Mouse (Mus musculus) gastrocnemius, postnatal 36 days (tissue): ENCODE results near the gene Fam171a2. TPM values are rescaled to one million over a fixed set of nuclear protein-coding genes. Genes with fewer than 3 reads are reported as not detected.
A peak's percentile ranks its signal among the peaks of the same experiment; 100 is the strongest.
"Not testable (repeated sequence)": the region's sequence is repeated elsewhere in the genome, so short reads cannot be mapped to it uniquely, and the experiment has no call there.

Experiments used
- DNase-seq, 2 experiments: peaks; one replicate each; pipeline ENCODE4 v3.0.0; 2022
- intact Hi-C: fragments of 180-260 bp; cut with DNase I; formaldehyde crosslinking; loops from one replicate; pipeline ENCODE4 v1.15.1; 2025
- total RNA-seq, 2 experiments: library from RNA; stranded (reverse); gene quantifications; 2 replicates each; pipeline ENCODE4 v1.2.3; 2021

Gene Fam171a2
- total RNA-seq, 2 experiments from 2014 or later = 1.4 to 1.6 TPM

DNA sequence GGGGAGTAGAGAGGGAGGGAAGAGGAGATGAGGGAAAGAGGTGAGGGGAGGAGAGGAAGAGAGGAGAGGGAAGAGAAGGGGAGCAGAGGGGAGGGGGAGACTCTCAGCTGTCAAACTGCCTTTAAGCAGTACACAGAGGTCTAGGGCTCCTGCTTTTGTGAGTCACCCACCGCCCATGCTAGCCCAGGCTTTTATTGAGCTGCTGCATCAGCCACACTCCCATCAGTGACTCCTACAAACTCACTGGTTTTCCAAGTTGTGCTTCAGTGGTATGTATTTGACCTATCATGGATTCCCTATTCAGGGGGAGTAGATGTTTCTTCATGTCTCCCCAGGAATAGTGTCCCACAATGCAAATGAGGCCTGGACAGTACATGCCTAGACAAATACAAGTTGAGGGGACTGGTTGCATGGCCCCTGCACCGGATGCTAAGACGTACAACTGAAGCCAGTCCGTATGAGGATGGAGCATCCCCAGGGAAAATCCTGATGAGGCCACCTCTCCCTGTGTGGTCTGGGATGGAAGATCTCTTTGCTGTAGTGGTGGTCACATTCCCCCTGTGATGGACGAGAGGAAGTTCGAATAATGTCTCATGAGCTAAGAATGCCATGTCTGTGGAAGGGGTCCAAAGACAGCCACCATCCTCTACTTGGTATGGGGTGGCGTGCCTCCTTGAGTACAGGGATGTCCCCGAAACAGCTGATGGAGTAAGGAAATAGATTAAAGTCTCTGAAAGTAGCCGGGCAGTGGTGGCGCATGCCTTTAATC lies 32.3 kb downstream of the Fam171a2 start:
- intact Hi-C loops = loop anchor here (2.0 kb wide), 1 partner anchor 14 kb away; no protein-coding TSS in a partner anchor
- DNase-seq = no peak

DNA sequence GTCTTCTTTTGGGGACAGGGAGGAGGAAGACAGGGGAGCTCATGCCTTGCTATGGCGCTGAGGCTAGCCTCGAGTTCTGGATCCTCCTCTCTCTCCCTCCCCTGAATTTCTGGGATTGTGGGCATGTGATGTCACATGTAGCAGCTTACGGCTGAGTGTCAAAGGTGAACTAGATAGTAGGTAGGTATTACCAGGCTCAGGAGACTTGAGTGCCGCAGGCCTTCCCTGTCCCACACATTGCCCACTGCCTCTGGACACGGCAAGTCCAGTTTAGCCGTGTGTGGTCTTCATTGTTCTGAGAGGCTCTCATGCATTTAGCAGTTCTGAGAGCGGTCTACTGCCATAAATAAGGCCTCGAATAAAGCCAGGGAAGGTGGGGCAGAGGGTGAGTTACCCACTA lies 34.4 kb downstream of the Fam171a2 start:
- DNase-seq = no peak
- intact Hi-C loops = loop anchor here (2.0 kb wide), 1 partner anchor 106 kb away; no protein-coding TSS in a partner anchor

DNA sequence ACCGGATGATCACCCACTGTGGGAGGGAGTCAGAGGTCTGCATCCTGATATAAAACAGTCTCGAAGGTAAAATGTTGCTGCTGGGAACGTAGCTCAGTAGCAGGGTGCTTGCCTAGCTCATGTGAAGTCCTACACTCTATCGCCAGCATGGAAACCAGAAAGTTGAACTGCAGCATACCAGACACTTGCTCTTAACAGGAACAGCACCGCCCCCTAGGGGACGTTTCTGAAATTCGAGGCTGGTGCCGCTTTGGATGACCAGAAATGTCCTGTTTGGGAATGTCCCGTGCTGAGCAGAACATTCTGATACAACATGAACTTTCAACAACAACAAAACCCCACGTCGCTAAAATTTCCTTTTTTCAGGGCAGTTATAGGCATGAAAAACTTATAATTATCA lies 35.8 kb downstream of the Fam171a2 start:
- intact Hi-C loops = loop anchor here (2.0 kb wide), 1 partner anchor 105 kb away; no protein-coding TSS in a partner anchor
- peak; percentile 91 for DNase-seq

DNA sequence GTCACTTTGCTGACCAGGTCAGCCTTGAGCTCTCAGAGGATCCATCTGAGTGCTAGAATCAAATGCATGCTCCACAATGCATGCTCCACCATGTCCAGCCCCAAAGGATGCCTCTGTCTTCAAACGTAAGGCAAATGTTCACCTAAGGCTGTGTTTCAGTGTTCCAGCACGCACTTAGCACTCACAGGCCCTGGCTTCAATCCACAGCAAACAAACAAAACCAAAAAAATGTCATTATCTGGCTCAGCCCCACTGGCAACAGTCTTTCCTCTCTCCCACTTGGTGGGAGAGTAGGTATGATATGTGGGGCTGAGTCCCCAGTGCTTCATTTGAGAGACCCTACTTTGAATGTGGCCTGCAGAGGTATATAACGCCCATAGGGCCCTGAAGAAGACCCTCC lies 36.4 kb downstream of the Fam171a2 start:
- DNase-seq = no peak
- intact Hi-C loops = no loop called here

DNA sequence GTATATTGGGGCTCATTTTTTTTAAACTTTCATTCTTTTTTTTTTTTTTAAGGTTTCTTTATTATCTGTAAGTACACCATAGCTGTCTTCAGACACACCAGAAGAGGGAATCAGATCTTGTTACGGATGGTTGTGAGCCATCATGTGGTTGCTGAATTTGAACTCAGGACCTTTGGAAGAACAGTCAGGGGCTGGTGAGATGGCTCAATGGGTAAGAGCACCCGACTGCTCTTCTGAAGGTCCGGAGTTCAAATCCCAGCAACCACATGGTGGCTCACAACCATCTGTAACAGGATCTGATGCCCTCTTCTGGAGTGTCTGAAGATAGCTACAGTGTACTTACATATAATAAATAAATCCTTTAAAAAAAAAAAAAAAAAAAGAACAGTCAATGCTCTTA lies 37.1 kb downstream of the Fam171a2 start:
- DNase-seq, intact Hi-C loops: not testable (repeated sequence)

DNA sequence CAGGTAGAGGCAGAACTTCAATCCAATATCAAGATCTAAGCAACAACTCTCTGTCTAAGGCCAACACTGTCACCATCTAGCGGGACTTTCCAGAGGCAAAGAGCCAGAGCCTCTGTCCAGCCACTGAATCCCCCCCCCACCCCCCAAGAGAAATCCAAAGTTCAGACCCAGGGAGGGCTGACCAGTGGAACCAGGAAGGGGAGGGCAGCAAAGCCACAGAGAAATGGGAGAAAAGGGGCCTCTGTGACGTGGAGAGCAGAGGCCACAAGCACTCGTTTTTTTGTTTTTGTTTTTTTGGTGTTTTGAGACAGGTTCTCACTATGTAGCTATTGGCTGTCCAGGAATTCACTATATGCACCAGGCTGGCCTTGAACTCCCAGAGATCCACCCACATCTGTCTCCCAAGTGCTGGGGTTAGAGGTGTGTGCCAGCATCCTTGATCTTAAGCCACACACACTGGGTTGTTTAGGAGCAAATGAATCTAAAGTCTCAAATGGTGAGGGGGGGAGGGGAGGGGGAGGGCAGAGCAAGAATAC lies 37.6 kb downstream of the Fam171a2 start:
- DNase-seq = no peak
- intact Hi-C loops = no loop called here

DNA sequence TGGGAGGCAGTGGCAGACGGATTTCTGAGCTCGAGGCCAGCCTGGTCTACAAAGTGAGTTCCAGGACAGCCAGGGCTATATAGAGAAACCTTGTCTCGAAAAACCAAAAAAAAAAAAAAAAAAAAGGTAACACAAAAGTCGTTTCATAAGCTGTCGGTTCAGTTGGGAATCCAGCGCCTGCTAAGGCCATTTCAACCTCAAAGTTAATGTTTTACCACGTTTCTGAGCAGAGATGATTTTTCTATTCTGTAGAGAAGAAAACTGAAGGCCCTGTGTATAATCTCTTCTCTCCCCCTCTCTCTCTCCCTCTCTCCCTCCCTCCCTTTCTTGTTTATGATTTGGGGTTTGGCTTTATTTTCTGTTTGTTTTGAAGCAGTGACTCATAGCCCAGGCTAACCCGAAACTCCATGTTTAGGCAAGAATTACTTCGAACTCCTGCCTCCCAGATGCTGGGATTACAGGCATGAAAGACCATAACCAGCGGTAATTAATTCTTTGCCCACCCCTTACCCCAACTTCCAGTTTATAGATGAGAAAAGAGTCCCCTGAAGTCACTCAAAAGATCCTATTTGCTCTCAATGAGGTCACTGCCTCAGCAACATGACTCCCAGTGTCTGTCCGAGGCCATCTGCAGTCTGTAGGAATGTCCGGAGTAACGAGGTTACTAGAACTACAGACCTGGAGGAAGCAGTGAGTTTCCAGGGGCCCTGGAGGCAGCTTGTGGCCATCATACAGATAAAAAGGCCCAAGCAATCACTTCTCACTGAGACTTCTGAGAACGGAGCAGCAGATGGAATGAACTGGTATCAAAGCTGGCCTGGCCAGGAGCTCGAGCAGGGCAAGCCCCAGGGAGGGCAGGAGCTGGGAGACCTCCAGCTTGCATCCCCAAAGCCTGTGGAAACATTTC lies 38.3 kb downstream of the Fam171a2 start:
- intact Hi-C loops = no loop called here
- no peak for DNase-seq

DNA sequence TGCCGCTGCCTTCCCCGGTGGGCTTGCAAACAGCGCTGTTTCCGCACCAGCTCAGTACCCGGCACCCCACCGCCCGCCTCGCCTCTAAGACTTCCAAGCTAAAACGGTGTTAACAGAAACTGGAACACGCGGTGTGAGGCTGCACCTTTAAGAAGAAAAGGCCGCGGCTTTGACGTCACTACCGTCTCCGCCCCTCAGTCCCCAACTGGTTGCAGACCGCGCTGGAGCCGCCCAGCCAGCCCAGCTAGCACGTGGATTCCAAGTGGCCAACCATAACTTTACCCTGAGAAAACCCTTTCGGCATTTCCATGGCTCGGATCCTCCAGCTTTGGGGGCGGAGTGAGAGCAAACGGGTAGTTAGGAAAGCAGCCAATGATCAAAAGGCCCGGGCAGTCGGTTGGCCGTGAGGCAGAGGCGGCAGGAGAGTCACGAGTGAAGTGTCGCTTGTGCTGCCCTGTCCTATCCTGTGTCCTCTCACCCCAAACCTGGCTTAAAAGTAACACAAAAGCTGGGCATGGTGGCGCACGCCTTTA lies 39.1 kb downstream of the Fam171a2 start:
- intact Hi-C loops = no loop called here
- DNase-seq = peak; percentile 92 to 96

DNA sequence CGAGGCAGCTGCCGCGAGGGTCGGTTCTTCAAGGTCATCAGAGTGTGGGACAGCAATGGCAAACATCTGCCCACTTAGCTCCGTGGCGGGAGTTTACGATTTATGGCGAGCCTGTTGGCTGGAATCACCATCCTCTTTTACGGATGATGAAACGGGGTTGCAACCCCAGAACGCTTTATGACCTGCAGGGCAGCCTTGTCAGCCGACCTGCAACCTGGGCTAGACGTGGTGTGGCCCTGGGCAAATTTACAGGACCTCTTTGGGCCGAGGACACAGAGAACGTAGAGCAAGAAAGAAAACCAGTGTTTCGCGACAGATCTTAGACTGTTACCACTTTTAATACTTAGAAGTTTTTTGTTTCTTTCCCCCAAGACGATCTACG lies 39.7 kb downstream of the Fam171a2 start, which contains the start of gene Slc25a39:
Gene Slc25a39, minus strand, starts transcription at position 113 of the 382 bp plus-strand sequence.
- no peak for DNase-seq

DNA sequence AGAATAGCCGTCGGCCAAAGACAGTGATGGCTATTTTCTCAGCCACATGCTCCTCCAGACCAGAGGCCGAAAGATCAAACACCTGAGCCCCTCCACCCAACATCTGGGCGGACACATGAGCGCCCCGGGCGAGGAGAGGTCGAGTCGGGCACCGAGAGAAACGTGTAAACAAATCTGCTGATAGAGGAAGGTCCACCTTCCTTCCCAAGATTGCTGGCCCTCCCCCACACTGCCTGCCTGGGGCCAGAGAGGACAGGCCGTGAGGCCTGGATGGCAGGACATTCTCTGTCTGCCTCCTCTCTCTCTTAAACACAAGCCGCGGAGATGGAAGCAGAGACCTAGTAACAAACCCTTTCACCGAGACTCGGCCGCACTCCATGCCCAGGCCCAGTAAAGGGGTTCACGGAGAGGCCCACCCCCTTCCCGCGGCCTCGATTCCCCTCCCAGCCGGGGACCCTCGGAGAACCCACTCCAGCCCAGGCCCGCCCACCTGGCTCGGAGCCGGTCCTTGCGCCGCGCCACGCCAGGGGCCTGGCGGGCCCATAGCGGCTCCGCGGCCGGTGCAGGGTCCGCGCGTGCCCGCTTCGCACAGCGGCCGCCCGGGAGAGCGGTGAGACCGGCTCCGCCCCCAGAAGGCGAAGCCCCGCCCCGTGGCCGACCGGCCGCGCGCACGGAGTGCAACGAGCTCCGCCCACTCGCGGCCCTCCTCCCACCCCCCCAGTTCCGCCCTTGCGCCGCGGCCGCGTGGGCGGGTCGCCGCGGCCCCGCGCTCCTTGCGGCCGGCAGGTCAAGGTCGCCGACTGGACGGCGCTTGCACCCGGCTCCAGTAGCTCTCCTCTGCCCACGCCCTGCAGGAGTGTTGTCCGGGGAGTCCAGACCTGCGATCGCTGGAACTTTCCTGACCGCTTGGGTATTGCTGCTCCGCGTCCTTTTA lies 40.3 kb downstream of the Fam171a2 start:
- DNase-seq = peak; percentile 87 to 93
- intact Hi-C loops = loop anchor here (1.0 kb wide), 1 partner anchor 88 kb away; the partner anchor contains the start of gene Ubtf

More for the DNA sequence above, 39.7 kb downstream of the Fam171a2 start, which contains the start of gene Slc25a39:
- intact Hi-C loops = loop anchor here (1.0 kb wide), 1 partner anchor 89 kb away; the partner anchor contains the start of gene Ubtf

DNA sequence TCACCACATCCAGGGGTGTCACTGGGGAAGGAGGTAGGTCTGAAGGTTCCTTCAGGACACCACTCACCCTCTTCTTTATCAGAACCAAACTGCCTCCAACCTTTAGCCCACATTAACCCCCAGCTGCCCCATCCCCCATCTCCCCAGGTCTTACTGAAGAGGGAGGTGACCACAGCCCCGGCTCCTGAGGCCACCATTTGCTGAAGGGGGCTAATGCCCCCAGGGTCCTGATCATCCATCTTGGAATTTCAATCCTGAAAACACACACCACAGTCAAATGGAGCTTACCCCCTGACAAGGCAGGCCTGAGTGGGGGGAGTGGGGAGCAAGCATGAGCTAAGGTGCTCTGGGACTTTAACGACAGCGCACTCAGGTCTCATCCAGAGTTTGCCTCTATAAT lies 41.1 kb downstream of the Fam171a2 start:
- intact Hi-C loops = no loop called here
- DNase-seq = no peak

DNA sequence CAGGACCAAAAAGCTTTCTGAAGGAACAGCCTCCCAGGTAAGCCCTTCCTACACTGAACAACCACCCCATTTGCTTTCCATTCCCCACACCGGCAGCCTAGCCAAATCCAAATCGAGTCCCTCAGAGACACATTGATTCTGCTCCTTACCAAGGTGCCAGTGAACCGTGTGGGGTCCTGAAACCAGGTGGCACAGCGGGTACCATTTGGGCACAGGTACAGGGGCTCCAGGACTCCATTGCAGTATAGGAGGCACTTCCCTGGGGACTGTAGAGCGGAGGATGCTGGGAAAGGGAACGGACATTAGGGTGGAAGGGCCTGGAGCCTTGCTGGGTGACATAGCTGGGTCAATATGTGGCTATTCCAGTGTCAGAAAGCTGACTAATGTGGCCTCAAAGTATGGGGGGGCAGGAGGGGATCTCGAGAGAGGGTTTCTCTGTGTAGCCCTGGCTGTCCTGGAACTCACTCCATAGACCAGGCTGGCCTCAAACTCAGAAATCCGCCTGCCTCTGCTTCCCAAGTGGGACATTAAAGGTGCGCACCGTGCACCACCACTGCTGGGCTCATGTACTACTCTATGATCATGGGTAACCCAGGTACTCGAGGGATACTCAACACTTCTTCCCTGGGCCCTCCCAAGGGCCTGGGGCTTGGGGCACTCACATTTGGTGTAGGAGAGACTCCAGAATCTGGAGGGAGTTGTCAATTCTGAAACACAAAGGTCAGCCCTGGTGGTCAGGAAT lies 41.8 kb downstream of the Fam171a2 start:
- no peak for DNase-seq
- intact Hi-C loops = no loop called here

DNA sequence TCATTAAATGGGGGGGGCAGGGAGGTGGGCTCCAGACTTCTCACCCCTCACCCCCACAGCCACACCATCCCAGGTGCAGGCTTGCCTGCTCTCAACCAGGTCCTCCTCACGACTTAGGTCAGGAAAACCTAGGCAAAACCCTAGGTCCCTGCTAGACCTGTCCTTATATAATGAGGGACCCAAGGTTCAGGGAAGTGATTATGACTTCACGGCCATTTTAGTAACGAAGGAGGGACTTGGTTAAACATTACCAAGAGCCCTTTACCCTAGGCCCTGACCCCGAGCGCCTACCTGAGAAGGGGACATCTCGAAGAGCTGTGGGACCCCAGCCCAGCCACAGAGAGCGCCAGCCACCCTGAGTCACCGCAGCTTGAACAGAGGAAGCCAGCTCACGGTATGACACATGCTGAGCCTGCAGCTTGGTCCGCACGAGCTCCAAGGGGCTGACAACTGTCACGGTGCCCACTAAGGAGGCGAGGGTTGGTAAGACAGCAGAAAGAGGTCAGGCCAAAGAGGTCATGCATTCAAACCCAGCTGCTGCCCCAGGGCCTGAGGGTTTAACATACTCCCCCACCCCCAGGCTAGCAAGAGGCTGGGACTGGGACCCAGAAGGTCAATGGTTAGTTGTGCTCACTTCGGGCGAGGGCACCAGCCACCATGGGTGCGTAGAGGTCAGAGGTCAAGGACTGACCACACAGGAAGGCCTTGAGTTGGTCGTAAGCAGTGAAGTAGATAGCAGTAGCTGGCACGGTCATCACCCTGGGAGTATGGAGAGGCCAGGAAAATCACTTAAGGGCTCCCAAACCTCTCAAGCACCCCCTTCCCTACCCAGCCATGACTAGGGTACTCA lies 43.1 kb downstream of the Fam171a2 start:
- no peak for DNase-seq
- intact Hi-C loops = no loop called here

DNA sequence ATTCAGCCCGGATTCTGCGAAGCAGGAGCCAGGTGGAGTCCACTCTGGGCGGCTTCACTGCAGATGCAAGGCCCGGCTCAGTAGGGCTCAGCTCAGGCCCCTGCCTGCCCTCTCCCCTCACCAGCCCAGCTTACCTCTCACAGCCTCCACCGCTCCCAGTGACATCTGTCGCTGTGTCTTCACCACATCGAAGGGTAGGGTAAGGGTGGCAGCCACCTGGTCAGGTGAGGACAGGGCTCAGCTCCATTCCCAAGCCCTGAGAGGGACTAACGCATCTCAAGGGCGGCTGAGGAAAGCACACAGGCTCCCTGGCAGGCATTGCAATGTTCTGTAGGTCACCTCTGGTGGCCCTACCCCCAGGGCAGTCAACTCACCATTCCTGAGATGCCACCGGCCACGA lies 43.8 kb downstream of the Fam171a2 start:
- no peak for DNase-seq
- intact Hi-C loops = no loop called here

DNA sequence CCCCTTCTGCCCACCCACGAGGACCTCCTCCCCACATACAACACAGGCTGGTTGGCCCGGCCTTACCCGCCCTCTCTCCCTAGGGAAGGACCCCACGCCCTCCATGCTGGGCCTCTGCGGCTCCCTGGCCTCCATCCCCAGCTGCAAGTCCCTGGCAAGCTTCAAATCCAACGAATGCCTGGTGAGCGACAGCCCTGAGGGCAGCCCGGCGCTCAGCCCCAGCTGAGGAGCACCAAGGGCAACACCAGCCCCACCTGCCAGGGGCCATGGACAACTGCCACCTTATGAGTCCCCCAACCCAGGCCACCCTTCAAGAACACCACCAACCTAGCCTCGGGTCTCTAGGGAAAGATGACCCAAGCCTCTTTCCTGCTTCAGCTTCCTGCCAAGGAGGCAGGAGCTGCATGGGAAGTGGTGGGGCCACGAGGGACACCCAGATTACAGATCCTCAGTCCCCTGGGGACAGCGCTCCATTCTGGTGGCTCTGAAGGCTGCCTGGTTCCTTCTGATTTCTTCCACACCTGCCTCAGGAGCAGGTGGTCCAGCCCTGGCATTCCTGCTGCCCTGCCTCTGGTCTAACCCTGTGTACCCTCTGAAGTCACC lies 45.5 kb downstream of the Fam171a2 start:
- intact Hi-C loops = no loop called here
- no peak for DNase-seq

DNA sequence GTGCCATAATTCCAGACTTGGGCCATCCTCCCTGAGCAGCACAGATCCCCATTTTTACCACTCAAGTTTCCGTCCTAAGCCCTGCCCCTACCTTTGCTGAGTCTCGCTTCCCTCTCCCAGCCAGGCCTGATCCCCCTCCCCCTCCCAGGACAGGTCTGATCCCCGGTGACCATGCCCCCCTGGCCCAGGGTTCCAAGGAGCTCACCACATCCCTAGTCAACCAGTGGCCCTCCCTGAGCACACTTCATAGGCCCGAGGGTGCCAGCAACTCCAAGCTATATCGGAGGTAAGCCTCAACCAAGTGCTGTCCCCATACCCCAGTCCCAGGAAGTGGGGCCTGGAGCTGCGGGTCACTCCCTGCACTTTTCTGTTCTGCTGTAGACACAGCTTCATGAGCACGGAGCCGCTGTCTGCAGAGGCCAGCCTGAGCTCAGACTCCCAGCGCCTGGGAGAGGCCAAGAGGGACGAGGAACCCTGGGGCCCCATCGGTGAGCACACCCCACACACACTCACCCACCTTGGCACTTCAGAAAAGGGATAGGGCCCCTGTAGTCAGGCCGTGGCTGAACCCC lies 46.9 kb downstream of the Fam171a2 start:
- DNase-seq = no peak
- intact Hi-C loops = no loop called here

DNA sequence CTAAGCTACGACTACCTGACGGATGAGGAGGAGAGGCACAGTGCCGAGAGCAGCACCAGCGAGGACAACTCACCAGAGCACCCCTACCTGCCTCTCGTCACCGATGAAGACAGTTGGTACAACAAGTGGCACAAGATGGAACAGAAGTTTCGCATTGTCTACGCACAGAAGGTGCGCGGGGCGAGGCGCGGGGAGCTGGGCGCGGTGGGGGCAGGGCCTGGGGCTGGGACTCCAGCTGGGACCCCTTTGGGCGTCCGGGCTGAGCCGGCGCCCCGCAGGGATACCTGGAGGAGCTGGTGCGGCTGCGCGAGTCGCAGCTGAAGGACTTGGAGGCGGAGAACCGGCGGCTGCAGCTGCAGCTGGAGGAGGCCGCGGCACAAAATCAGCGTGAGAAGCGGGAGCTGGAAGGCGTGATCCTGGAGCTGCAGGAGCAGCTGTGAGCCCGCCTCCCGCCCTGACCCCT lies 47.8 kb downstream of the Fam171a2 start:
- intact Hi-C loops = no loop called here
- DNase-seq = no peak
